Comparison of ENCODE assay signal across 13 mouse cellular contexts in genomic region chr12:39301351-39302212, GRCm38 (mm10).
DNase-seq lines count a peak whose midpoint lies in the region; ATAC-seq and TF ChIP-seq lines count a peak whose summit lies in the region.
"Had no signal": no experiment of that assay in that cellular context is flagged by ENCODE, and none has a peak within 500 bp of the region (broad histone marks: within the 10 kb centered on the region; RNA-seq: fewer than 3 reads in every experiment).

No protein-coding gene starts in this region.

- H3K4me1 ChIP-seq in hindbrain, postnatal 0 days (ENCODE audit: insufficient read depth, low read length): no peaks in the 10 kb centered on the region; the same call in 1 of the 2 replicates
- H3K4me1 ChIP-seq: megakaryocyte, embryonic 14.5 days; stomach, embryonic 15.5 days had no signal

- H3K9ac ChIP-seq in hindbrain, postnatal 0 days (replicated peaks; ENCODE audit: low read length): no peak overlapping the region; the same call in 1 of the 2 replicates
- H3K9ac ChIP-seq: limb, embryonic 12.5 days; stomach, embryonic 15.5 days had no signal

- H3K4me2 ChIP-seq in hindbrain, postnatal 0 days (ENCODE audit: low read depth, low read length): 0 out of 2 replicates have a peak overlapping the region, but pooled peaks have one; percentile 14
- H3K4me2 ChIP-seq: heart, embryonic 11.5 days; limb, embryonic 12.5 days; stomach, embryonic 15.5 days had no signal

- peak; percentile 77 for ATAC-seq in hindbrain, postnatal 0 days

- H3K27ac ChIP-seq in hindbrain, postnatal 0 days: 0 out of 2 replicates have a peak overlapping the region, but pooled peaks have one; percentile 1
- H3K27ac ChIP-seq: limb, embryonic 12.5 days; stomach, embryonic 15.5 days had no signal

- DNase-seq in cerebellum, postnatal 10 days: peak; percentile 42 to 46
- no peak for DNase-seq in cerebellum, adult 11 months
- peak; percentile 27 to 52 for DNase-seq in right cerebral cortex, postnatal 10 days (ENCODE audit: low spot score in 2 of 2)
- DNase-seq in right cerebral cortex, postnatal 36 days (ENCODE audit: low spot score in 2 of 2): no peak
- DNase-seq in hindbrain, postnatal 0 days (ENCODE audit: low spot score): peak; percentile 40
- DNase-seq in urinary bladder, postnatal 25 days (ENCODE audit: low spot score): no peak
- no peak for DNase-seq in urinary bladder, postnatal 14 days (ENCODE audit: low spot score)
- DNase-seq in thymus, postnatal 36 days: no peak
- DNase-seq: kidney, adult 9 months had no signal

- no peaks in the 10 kb centered on the region for H3K9me3 ChIP-seq in hindbrain, postnatal 0 days (ENCODE audit: low read length)
- H3K9me3 ChIP-seq: limb, embryonic 12.5 days; stomach, embryonic 15.5 days had no signal

- H3K4me3 ChIP-seq in hindbrain, postnatal 0 days (ENCODE audit: low read length): no peak overlapping the region
- H3K4me3 ChIP-seq: limb, embryonic 12.5 days; megakaryocyte, embryonic 14.5 days; stomach, embryonic 15.5 days had no signal

- no peak for TF ChIP-seq CTCF in hindbrain, postnatal 0 days (IDR thresholded peaks at IDR 0.05; ENCODE audit: low read depth)

- H3K27me3 ChIP-seq in hindbrain, postnatal 0 days (ENCODE audit: insufficient read depth, low read length): no peaks in the 10 kb centered on the region
- H3K27me3 ChIP-seq: limb, embryonic 12.5 days; megakaryocyte, embryonic 14.5 days; stomach, embryonic 15.5 days had no signal

- H3K36me3 ChIP-seq in hindbrain, postnatal 0 days (ENCODE audit: insufficient read depth, low read length): no peaks in the 10 kb centered on the region
- H3K36me3 ChIP-seq: limb, embryonic 12.5 days; stomach, embryonic 15.5 days had no signal

- 16% methylated on average over 13 of the region's 13 CpGs for WGBS in hindbrain, postnatal 0 days

Comparison
In these comparisons a context has a peak if more than half of its experiments do, and no peak if none do; other contexts are left out.
1. DNase-seq: peak in cerebellum, postnatal 10 days (2 of 2), right cerebral cortex, postnatal 10 days (2 of 2) and hindbrain, postnatal 0 days (single experiment); none in cerebellum, adult 11 months (single experiment), right cerebral cortex, postnatal 36 days (0 of 2), urinary bladder, postnatal 25 days (single experiment), urinary bladder, postnatal 14 days (single experiment) and thymus, postnatal 36 days (0 of 2).